Mouse (Mus musculus) MEL (cell line): Measurements from ENCODE around the gene Lysmd1. TPM values are rescaled to one million over a fixed set of nuclear protein-coding genes. Genes with fewer than 3 reads are reported as not detected.
"Not testable (repeated sequence)": the region's sequence is repeated elsewhere in the genome, so short reads cannot be mapped to it uniquely, and the experiment has no call there.

Source experiments
- DNase-seq: peaks from one replicate; pipeline ENCODE4 v3.0.0; 2011; ENCODE audit warnings: low read depth, low spot score
- H3K27ac ChIP-seq: 2 replicates; pipeline ENCODE4 v1.5.1; 2012; ENCODE audit warnings: low read depth, mild to moderate bottlenecking, control low read depth, low read length, moderate library complexity; ENCODE audit not compliant: control insufficient read depth
- H3K27me3 ChIP-seq, 2 experiments: fragments of 150-350 bp in 1 of 2; sonication (generic) in 1 of 2; 2 replicates each; pipeline ENCODE4 v1.6.1; 2012; ENCODE audit warnings: low read length in 2 of 2, mild to moderate bottlenecking in 2 of 2, improper control_type of control experiment in 1 of 2, moderate library complexity in 1 of 2; ENCODE audit not compliant: insufficient read depth in 2 of 2, control insufficient read depth in 1 of 2
- H3K36me3 ChIP-seq, 2 experiments: 2 replicates each; pipeline ENCODE4 v1.6.1; 2012 to 2014; ENCODE audit warnings: low read length in 2 of 2, improper control_type of control experiment in 1 of 2, inconsistent platforms in 1 of 2, mild to moderate bottlenecking in 1 of 2; ENCODE audit not compliant: insufficient read depth in 2 of 2, control insufficient read depth in 1 of 2
- H3K4me1 ChIP-seq, 2 experiments: fragments of 150-350 bp in 1 of 2; sonication (generic) in 1 of 2; 2 replicates each; pipeline ENCODE4 v1.6.1; 2012; ENCODE audit warnings: low read length in 2 of 2, improper control_type of control experiment in 1 of 2, mild to moderate bottlenecking in 1 of 2; ENCODE audit not compliant: insufficient read depth in 2 of 2, control insufficient read depth in 1 of 2
- H3K4me3 ChIP-seq, 2 experiments: fragments of 150-350 bp in 1 of 2; sonication (generic) in 1 of 2; 2 replicates each; pipeline ENCODE4 v1.5.1; 2012; ENCODE audit warnings: low read depth in 2 of 2, low read length in 2 of 2, mild to moderate bottlenecking in 2 of 2, moderate library complexity in 2 of 2, control low read depth in 1 of 2, improper control_type of control experiment in 1 of 2; ENCODE audit not compliant: control insufficient read depth in 1 of 2, insufficient read depth in 1 of 2
- H3K79me2 ChIP-seq: 2 replicates; pipeline ENCODE4 v1.6.1; 2012; ENCODE audit warnings: mild to moderate bottlenecking, low read length, moderate library complexity; ENCODE audit not compliant: control insufficient read depth, poor library complexity, insufficient read depth
- H3K9ac ChIP-seq: 2 replicates; pipeline ENCODE4 v1.6.1; 2012; ENCODE audit warnings: low read depth, mild to moderate bottlenecking, control low read depth, low read length, moderate library complexity; ENCODE audit not compliant: control insufficient read depth, poor library complexity, severe bottlenecking
- H3K9me3 ChIP-seq: fragments of 150-350 bp; sonication (generic); replicated peaks from 2 replicates; pipeline ENCODE4 v1.6.1; 2012; ENCODE audit warnings: mild to moderate bottlenecking, low read length, improper control_type of control experiment, moderate library complexity; ENCODE audit not compliant: insufficient read depth
- CHD2 ChIP-seq: IDR thresholded peaks from 2 replicates; pipeline ENCODE4 v1.6.1; 2011; ENCODE audit warnings: low read length, improper control_type of control experiment
- CTCF ChIP-seq, 3 experiments: IDR thresholded peaks in 2 of 3; conservative IDR thresholded peaks in 1 of 3; 2 replicates each; pipeline ENCODE4 v1.5.1; 2011 to 2012; ENCODE audit warnings: low read length in 3 of 3, low read depth in 2 of 3, mild to moderate bottlenecking in 2 of 3, improper control_type of control experiment in 1 of 3, inconsistent platforms in 1 of 3, mixed read lengths in 1 of 3, moderate library complexity in 1 of 3; ENCODE audit not compliant: control insufficient read depth in 1 of 3, insufficient read depth in 1 of 3, poor library complexity in 1 of 3, severe bottlenecking in 1 of 3
- E2F4 ChIP-seq: IDR thresholded peaks from 2 replicates; pipeline ENCODE4 v1.6.1; 2011; ENCODE audit warnings: low read depth, low read length, improper control_type of control experiment, borderline replicate concordance
- EP300 ChIP-seq, 2 experiments: IDR thresholded peaks; 2 replicates each; pipeline ENCODE4 v1.6.1; 2011; ENCODE audit warnings: improper control_type of control experiment in 2 of 2, low read length in 2 of 2, low read depth in 1 of 2, mild to moderate bottlenecking in 1 of 2
- HCFC1 ChIP-seq: IDR thresholded peaks from 2 replicates; pipeline ENCODE4 v1.6.1; 2012; ENCODE audit warnings: low read depth, mild to moderate bottlenecking, inconsistent platforms, low read length, improper control_type of control experiment, moderate library complexity
- MAFK ChIP-seq: IDR thresholded peaks from 2 replicates; pipeline ENCODE4 v1.6.1; 2011; ENCODE audit warnings: low read depth, mild to moderate bottlenecking, low read length, improper control_type of control experiment, borderline replicate concordance
- MXI1 ChIP-seq: IDR thresholded peaks from 2 replicates; pipeline ENCODE4 v1.6.1; 2011; ENCODE audit warnings: mild to moderate bottlenecking, low read depth, low read length, improper control_type of control experiment
- NELFE ChIP-seq: IDR thresholded peaks from 2 replicates; pipeline ENCODE4 v1.6.1; 2011; ENCODE audit warnings: low read depth, low read length, improper control_type of control experiment
- RAD21 ChIP-seq: IDR thresholded peaks from 2 replicates; pipeline ENCODE4 v1.6.1; 2011; ENCODE audit warnings: mild to moderate bottlenecking, low read depth, low read length, improper control_type of control experiment
- SMC3 ChIP-seq: IDR thresholded peaks from 2 replicates; pipeline ENCODE4 v1.6.1; 2011; ENCODE audit warnings: low read depth, low read length, improper control_type of control experiment
- TAL1 ChIP-seq: IDR thresholded peaks from 2 replicates; pipeline ENCODE4 v1.6.1; 2012; ENCODE audit warnings: mild to moderate bottlenecking, inconsistent platforms, low read length, moderate library complexity, mixed read lengths
- UBTF ChIP-seq: IDR thresholded peaks from 2 replicates; pipeline ENCODE4 v1.6.1; 2012; ENCODE audit warnings: low read depth, mild to moderate bottlenecking, inconsistent platforms, low read length, improper control_type of control experiment, moderate library complexity, borderline replicate concordance; ENCODE audit not compliant: insufficient read depth
- USF2 ChIP-seq, 2 experiments: IDR thresholded peaks; 2 replicates each; pipeline ENCODE4 v1.6.1; 2011 to 2012; ENCODE audit warnings: improper control_type of control experiment in 2 of 2, low read length in 2 of 2, borderline replicate concordance in 1 of 2, inconsistent platforms in 1 of 2, low read depth in 1 of 2, mild to moderate bottlenecking in 1 of 2; ENCODE audit not compliant: insufficient read depth in 1 of 2
- ZC3H11A ChIP-seq: IDR thresholded peaks from 2 replicates; pipeline ENCODE4 v1.6.1; 2012; ENCODE audit warnings: low read depth, mild to moderate bottlenecking, inconsistent platforms, low read length, improper control_type of control experiment
- ZMIZ1 ChIP-seq: IDR thresholded peaks from 2 replicates; pipeline ENCODE4 v1.6.1; 2012; ENCODE audit warnings: low read depth, mild to moderate bottlenecking, inconsistent platforms, low read length, improper control_type of control experiment, moderate library complexity
- ZNF384 ChIP-seq: IDR thresholded peaks from 2 replicates; pipeline ENCODE4 v1.6.1; 2012; ENCODE audit warnings: low read depth, mild to moderate bottlenecking, inconsistent platforms, low read length, improper control_type of control experiment
- polyA plus RNA-seq, 2 experiments: library from polyadenylated mRNA; stranded (reverse) in 1 of 2; unstranded in 1 of 2; fragments of >175 nt in 1 of 2; fragments of >200 nt in 1 of 2; gene quantifications; 2 replicates each; pipeline versions ENCODE4 v1.2.1 to v1.2.4; 2012; ENCODE audit warnings: low replicate concordance in 2 of 2, low read depth in 1 of 2; ENCODE audit not compliant: insufficient read length in 2 of 2, insufficient read depth in 1 of 2, missing spikeins in 1 of 2
- total RNA-seq: library from RNA; depleted of rRNA; stranded (reverse); fragments of 300-350 nt; gene quantifications from 2 replicates; pipeline ENCODE4 v1.2.3, GENCODE M21; 2012

The Lysmd1 gene
- total and polyA plus RNA-seq, 3 experiments, result 22.7 to 102 (median 22.9) TPM

DNA sequence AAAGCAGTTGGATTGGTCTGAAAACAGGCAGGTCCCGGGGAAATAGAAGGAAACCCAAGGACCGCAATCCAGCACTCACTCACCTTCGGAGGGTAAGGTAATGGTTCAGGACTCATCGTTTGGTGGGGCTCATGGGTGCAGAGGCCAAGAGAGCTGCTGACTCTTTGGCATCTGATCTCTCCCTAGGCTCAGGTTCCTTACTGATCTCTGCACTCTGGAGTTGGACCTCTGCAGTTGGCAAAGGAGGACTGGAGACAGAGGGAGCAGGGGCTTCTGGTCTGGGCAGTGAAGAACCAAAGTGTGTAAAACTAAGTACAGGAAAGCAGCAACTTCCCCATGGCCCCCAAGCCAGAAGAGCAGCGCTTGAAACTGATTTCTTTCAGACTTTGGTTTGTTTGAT lies 3.8 kb upstream of the Lysmd1 start:
- H3K9ac ChIP-seq, result no peak overlapping the region
- TF ChIP-seq UBTF (no peak), CHD2 (no peak), ZMIZ1 (no peak), ZC3H11A (no peak), ZNF384 (no peak), TAL1 (no peak), MAFK (no peak), HCFC1 (no peak), E2F4 (no peak), EP300 (IDR thresholded peaks at IDR 0.05; ENCODE audit: low read depth in 1 of 2, low read length in 2 of 2) (no peak), USF2 (IDR thresholded peaks at IDR 0.05; ENCODE audit: borderline replicate concordance in 1 of 2, insufficient read depth in 1 of 2, low read depth in 1 of 2, low read length in 2 of 2) (no peak), NELFE (no peak), MXI1 (no peak)
- no peaks in the 10 kb centered on the region for H3K9me3 ChIP-seq
- H3K4me1 ChIP-seq, result peaks cover 0 to 8% of the 10 kb centered on the region in 2 experiments; a peak in 2 of 4 replicates
- DNase-seq, result no peak
- H3K4me3 ChIP-seq, result no peak overlapping the region
- no peaks in the 10 kb centered on the region for H3K27me3 ChIP-seq
- no peak overlapping the region for H3K27ac ChIP-seq
- peaks cover 7% of the 10 kb centered on the region for H3K79me2 ChIP-seq
- H3K36me3 ChIP-seq, result peaks cover 0 to 4% of the 10 kb centered on the region in 2 experiments; a peak in 2 of 4 replicates

DNA sequence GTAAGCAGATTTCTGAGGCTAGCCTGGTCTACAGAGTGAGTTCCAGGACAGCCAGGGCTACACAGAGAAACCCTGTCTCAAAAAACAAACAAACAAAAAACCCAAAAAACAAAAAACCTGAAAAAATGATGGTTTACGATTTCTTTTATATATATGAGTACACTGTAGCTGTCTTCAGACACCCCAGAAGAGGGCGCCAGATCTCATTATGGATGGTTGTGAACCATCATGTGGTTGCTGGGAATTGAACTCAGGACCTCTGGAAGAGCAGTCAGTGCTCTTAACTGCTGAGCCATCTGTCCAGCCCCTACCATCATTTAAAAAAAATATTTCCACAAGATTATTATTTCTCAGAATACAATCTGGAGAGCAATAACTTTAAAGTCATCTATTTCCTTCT lies 1.5 kb upstream of the Lysmd1 start:
- TF ChIP-seq RAD21 (peak; percentile 21), CTCF (IDR thresholded peaks at IDR 0.05 in 2 of 3, conservative IDR thresholded peaks at IDR 0.05 in 1 of 3; ENCODE audit: control insufficient read depth in 1 of 3, insufficient read depth in 1 of 3, low read depth in 2 of 3, low read length in 3 of 3, poor library complexity in 1 of 3, severe bottlenecking in 1 of 3) (peak in 2 of 3 experiments; percentile 41 to 48; a peak in 4 of 6 replicates), SMC3 (peak; percentile 39)
- TF ChIP-seq, all 39 proteins: peak for 3; not testable (repeated sequence) for 36
- peaks cover 12 to 24% of the 10 kb centered on the region in 2 experiments for H3K4me1 ChIP-seq
- H3K79me2 ChIP-seq, result peaks cover 11% of the 10 kb centered on the region
- not testable (repeated sequence) for DNase-seq, H3K27me3 ChIP-seq, H3K9ac ChIP-seq, H3K4me3 ChIP-seq, H3K9me3 ChIP-seq, H3K27ac ChIP-seq
- H3K36me3 ChIP-seq, result peaks cover 0 to 20% of the 10 kb centered on the region in 2 experiments; a peak in 3 of 4 replicates
